Mouse (Mus musculus): ENCODE measurements around the gene Ptar1. TPM values are rescaled to one million over a fixed set of nuclear protein-coding genes. Genes with fewer than 3 reads are reported as not detected.

Ptar1 gene
- polyA plus RNA-seq, 1 experiment from 2014 or later: 3.4 TPM

DNA sequence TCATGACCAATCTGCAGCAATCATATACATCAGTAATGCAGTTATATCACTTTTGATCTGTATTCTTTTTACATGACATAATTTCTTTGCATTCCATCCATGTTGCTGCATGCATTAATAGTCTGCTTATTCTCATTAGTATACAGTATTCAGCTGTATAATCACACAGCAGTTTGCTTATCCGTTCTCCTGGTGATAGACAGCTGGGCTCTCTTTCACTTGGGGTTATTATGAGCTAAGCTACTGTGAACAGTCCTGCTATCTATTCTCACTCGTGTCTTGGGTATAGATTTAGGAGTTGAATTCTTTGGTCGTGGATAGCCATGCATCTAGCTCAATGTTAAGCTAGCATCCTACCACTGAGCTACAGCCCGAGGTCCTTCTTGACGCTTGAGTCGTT, 88.1 kb downstream of the Ptar1 start:
- no peaks in the 10 kb centered on the region for H3K4me1 ChIP-seq (replicated peaks; ENCODE audit: control insufficient read depth, insufficient read depth)
- no peak for TF ChIP-seq CTCF (IDR thresholded peaks at IDR 0.05; ENCODE audit: low read depth)
- no peaks in the 10 kb centered on the region for H3K27me3 ChIP-seq (ENCODE audit: control insufficient read depth, insufficient read depth, low read length)
- no peak overlapping the region for H3K27ac ChIP-seq (replicated peaks)
- WGBS: 86% methylated on average over 6 of the region's 6 CpGs
- no peak for ATAC-seq (ENCODE audit: low FRiP score, low TSS enrichment)
- no peaks in the 10 kb centered on the region for H3K9me3 ChIP-seq (ENCODE audit: control insufficient read depth, low read length)
- no peak overlapping the region for H3K4me2 ChIP-seq (replicated peaks; ENCODE audit: low read depth)
- H3K36me3 ChIP-seq (ENCODE audit: control insufficient read depth, insufficient read depth, low read length): no peaks in the 10 kb centered on the region
- DNase-seq (ENCODE audit: low spot score): no peak
- H3K9ac ChIP-seq (ENCODE audit: low read length): no peak overlapping the region
- H3K4me3 ChIP-seq (ENCODE audit: low read depth, low read length): no peak overlapping the region

DNA sequence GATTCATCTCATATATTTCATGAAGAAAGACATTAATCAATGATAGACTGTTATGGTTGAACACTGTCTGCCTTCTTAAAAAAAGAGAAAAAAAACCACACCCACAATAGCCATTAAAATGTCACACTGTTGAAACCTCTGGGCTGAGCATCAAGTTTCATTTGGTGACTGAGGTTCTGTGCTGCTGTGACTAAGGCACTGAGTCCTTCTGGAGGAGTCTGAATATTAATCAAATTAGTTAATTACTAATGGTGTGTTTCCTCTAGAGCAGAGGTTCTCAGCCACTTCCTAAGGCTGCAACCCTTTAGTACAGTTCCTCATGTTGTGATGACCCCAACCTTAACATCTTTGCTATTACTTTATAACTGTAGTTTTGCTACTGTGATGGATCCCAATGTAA, 91.9 kb downstream of the Ptar1 start:
- DNase-seq (ENCODE audit: low spot score): no peak
- H3K9ac ChIP-seq (ENCODE audit: low read length): no peak overlapping the region

DNA sequence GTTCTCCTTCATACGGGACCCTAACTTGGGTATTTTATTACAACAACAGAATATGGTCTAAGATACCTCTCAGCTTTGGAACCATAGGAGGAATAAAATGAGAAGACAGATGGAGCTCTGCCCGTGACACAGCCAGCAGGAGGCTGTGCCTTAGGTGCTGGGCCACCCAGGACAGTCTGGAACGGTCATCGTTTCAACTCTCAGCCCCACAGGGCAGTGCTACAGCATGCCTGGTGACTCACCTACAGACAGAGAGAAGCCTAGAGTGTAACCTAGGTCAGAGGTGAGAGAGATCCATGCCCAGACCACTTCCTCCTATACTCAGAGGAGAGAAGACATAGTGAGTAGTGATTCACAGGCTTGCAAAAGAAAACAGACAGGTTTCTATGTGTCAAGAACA, 92.9 kb downstream of the Ptar1 start:
- no peaks in the 10 kb centered on the region for H3K4me1 ChIP-seq (replicated peaks; ENCODE audit: control insufficient read depth, insufficient read depth)
- no peak overlapping the region for H3K9ac ChIP-seq (ENCODE audit: low read length)
- peak; percentile 87 for ATAC-seq (ENCODE audit: low FRiP score, low TSS enrichment)
- no peak overlapping the region for H3K27ac ChIP-seq (replicated peaks)
- no peak for TF ChIP-seq CTCF (IDR thresholded peaks at IDR 0.05; ENCODE audit: low read depth)
- no peak for TF ChIP-seq EP300 (optimal IDR thresholded peaks at IDR 0.05)
- no peak overlapping the region for H3K4me2 ChIP-seq (replicated peaks; ENCODE audit: low read depth)
- no peak for DNase-seq (ENCODE audit: low spot score)
- H3K9me3 ChIP-seq (ENCODE audit: control insufficient read depth, low read length): no peaks in the 10 kb centered on the region
- H3K36me3 ChIP-seq (ENCODE audit: control insufficient read depth, insufficient read depth, low read length): no peaks in the 10 kb centered on the region
- no peak overlapping the region for H3K4me3 ChIP-seq (ENCODE audit: low read depth, low read length)
- no peaks in the 10 kb centered on the region for H3K27me3 ChIP-seq (ENCODE audit: control insufficient read depth, insufficient read depth, low read length)
- WGBS: 85% methylated on average over 4 of the region's 4 CpGs

More for the DNA sequence above, 91.9 kb downstream of the Ptar1 start:
- Histone ChIP-seq H3K36me3 (ENCODE audit: control insufficient read depth, insufficient read depth, low read length) (no peaks in the 10 kb centered on the region), H3K4me1 (replicated peaks; ENCODE audit: control insufficient read depth, insufficient read depth) (no peaks in the 10 kb centered on the region), H3K4me3 (ENCODE audit: low read depth, low read length) (no peak overlapping the region), H3K27ac (replicated peaks) (no peak overlapping the region), H3K4me2 (replicated peaks; ENCODE audit: low read depth) (no peak overlapping the region), H3K9me3 (ENCODE audit: control insufficient read depth, low read length) (no peaks in the 10 kb centered on the region), H3K27me3 (ENCODE audit: control insufficient read depth, insufficient read depth, low read length) (no peaks in the 10 kb centered on the region)
- TF ChIP-seq EP300 (optimal IDR thresholded peaks at IDR 0.05) (no peak), CTCF (IDR thresholded peaks at IDR 0.05; ENCODE audit: low read depth) (no peak)
- no peak for ATAC-seq (ENCODE audit: low FRiP score, low TSS enrichment)

Other genes starting within 250 kb of the Ptar1 start
- gene Mamdc2, start 239.0 kb upstream of the Ptar1 start, polyA plus RNA-seq (2015; fragmentation: Nextera tagmentation; extraction: Ambion mirVana): 3.9 and 5.1 TPM in 2 replicates
- gene 1700028P14Rik, start 34.6 kb upstream of the Ptar1 start, polyA plus RNA-seq (2015; fragmentation: Nextera tagmentation; extraction: Ambion mirVana): not detected in 2 replicates
- 0.47 and 0.55 TPM in 2 replicates for gene Apba1, start 71.5 kb downstream of the Ptar1 start, polyA plus RNA-seq (2015; fragmentation: Nextera tagmentation; extraction: Ambion mirVana)

All from stomach, postnatal 0 days (tissue).